Mouse (Mus musculus) forebrain, embryonic 12.5 days (tissue): Measurements from ENCODE around the gene Rasgef1b. TPM values are rescaled to one million over a fixed set of nuclear protein-coding genes. Genes with fewer than 3 reads are reported as not detected.

ENCODE experiments used
- ATAC-seq: fragments of 200-750 bp; cut with Nextera tagmentation; 2 replicates; pipeline ENCODE4 v1.8.0; 2017; ENCODE audit warnings: moderate TSS enrichment; ENCODE audit not compliant: low FRiP score
- H3K27ac ChIP-seq: fragments of 300-500 bp; sonication (generic); 2 replicates; pipeline ENCODE4 v1.5.1; 2016; ENCODE audit warnings: mild to moderate bottlenecking
- H3K27me3 ChIP-seq: fragments of 300-500 bp; sonication (generic); 2 replicates; pipeline ENCODE4 v1.6.1; 2016; ENCODE audit warnings: mild to moderate bottlenecking
- H3K36me3 ChIP-seq: fragments of 300-500 bp; sonication (generic); replicated peaks from 2 replicates; pipeline ENCODE4 v1.6.1; 2016; ENCODE audit warnings: mild to moderate bottlenecking
- H3K4me1 ChIP-seq: fragments of 300-500 bp; sonication (generic); 2 replicates; pipeline ENCODE4 v1.6.1; 2016
- H3K4me2 ChIP-seq: fragments of 300-500 bp; sonication (generic); 2 replicates; pipeline ENCODE4 v1.6.1; 2016; ENCODE audit warnings: mild to moderate bottlenecking, moderate library complexity
- H3K4me3 ChIP-seq: fragments of 300-500 bp; sonication (generic); replicated peaks from 2 replicates; pipeline ENCODE4 v1.5.1; 2016; ENCODE audit warnings: mild to moderate bottlenecking
- H3K9ac ChIP-seq: fragments of 300-500 bp; sonication (generic); 2 replicates; pipeline ENCODE4 v1.6.1; 2016; ENCODE audit warnings: mild to moderate bottlenecking
- H3K9me3 ChIP-seq: fragments of 300-500 bp; sonication (generic); 2 replicates; pipeline ENCODE4 v1.6.1; 2016
- WGBS: fragments of 180-500 bp; shearing (Covaris S2); methylation state at CpG from one replicate; pipeline ENCODE4 v1.1.7; 2016; 5-methylcytosine and 5-hydroxymethylcytosine counted together
- polyA plus RNA-seq: library from polyadenylated mRNA; unstranded; fragments of >200 nt; fragmentation: Nextera tagmentation; extraction: Ambion mirVana; gene quantifications from 2 replicates; pipeline ENCODE4 v1.2.1, GENCODE M21; 2016

The Rasgef1b gene
- polyA plus RNA-seq, 1 experiment from 2014 or later: 36.6 TPM

GRCm38 (mm10) chr5:99519556-99519955 lies 209.3 kb downstream of the Rasgef1b start:
- no peaks in the 10 kb centered on the region for H3K36me3 ChIP-seq
- H3K4me3 ChIP-seq: no peak overlapping the region
- H3K9me3 ChIP-seq: no peaks in the 10 kb centered on the region
- H3K27ac ChIP-seq: no peak overlapping the region
- WGBS: 70% methylated on average over 2 of the region's 2 CpGs
- peaks cover 21% of the 10 kb centered on the region for H3K4me1 ChIP-seq
- no peak for ATAC-seq
- H3K9ac ChIP-seq: no peak overlapping the region
- H3K4me2 ChIP-seq: no peak overlapping the region
- H3K27me3 ChIP-seq: peaks cover 3% of the 10 kb centered on the region; the same call in 1 of the 2 replicates

GRCm38 (mm10) chr5:99519023-99519422 lies 209.8 kb downstream of the Rasgef1b start:
- peaks cover 21% of the 10 kb centered on the region for H3K4me1 ChIP-seq
- H3K4me2 ChIP-seq: no peak overlapping the region
- no peak overlapping the region for H3K4me3 ChIP-seq
- no peaks in the 10 kb centered on the region for H3K9me3 ChIP-seq
- H3K9ac ChIP-seq: no peak overlapping the region
- H3K36me3 ChIP-seq: no peaks in the 10 kb centered on the region
- ATAC-seq: no peak
- no peak overlapping the region for H3K27ac ChIP-seq
- peaks cover 3% of the 10 kb centered on the region; the same call in 1 of the 2 replicates for H3K27me3 ChIP-seq
- WGBS: 69% methylated on average over 4 of the region's 4 CpGs

- 94% methylated on average over 5 of the region's 5 CpGs for WGBS
- H3K9ac ChIP-seq: no peak overlapping the region
- H3K4me1 ChIP-seq: peaks cover 22% of the 10 kb centered on the region
- no peaks in the 10 kb centered on the region for H3K36me3 ChIP-seq
- no peak overlapping the region for H3K4me3 ChIP-seq
- no peak for ATAC-seq
- H3K4me2 ChIP-seq: no peak overlapping the region
- peaks cover 3% of the 10 kb centered on the region; the same call in 1 of the 2 replicates for H3K27me3 ChIP-seq
- no peak overlapping the region for H3K27ac ChIP-seq
- H3K9me3 ChIP-seq: no peaks in the 10 kb centered on the region
These were observed 212.7 kb downstream of the Rasgef1b start for GRCm38 (mm10) chr5:99516207-99516606.

GRCm38 (mm10) chr5:99515764-99516163 lies 213.1 kb downstream of the Rasgef1b start:
- WGBS: 82% methylated on average over 4 of the region's 4 CpGs
- Histone ChIP-seq H3K4me2 (no peak overlapping the region), H3K4me3 (no peak overlapping the region), H3K9ac (no peak overlapping the region), H3K36me3 (no peaks in the 10 kb centered on the region), H3K9me3 (no peaks in the 10 kb centered on the region), H3K27me3 (peaks cover 3% of the 10 kb centered on the region; the same call in 1 of the 2 replicates), H3K27ac (no peak overlapping the region), H3K4me1 (peaks cover 25% of the 10 kb centered on the region)
- no peak for ATAC-seq

GRCm38 (mm10) chr5:99513209-99513880 lies 215.5 kb downstream of the Rasgef1b start:
- no peaks in the 10 kb centered on the region for H3K27me3 ChIP-seq
- no peak overlapping the region for H3K4me2 ChIP-seq
- no peaks in the 10 kb centered on the region for H3K36me3 ChIP-seq
- WGBS: 20% methylated on average over 9 of the region's 9 CpGs
- peaks cover 18% of the 10 kb centered on the region for H3K4me1 ChIP-seq
- no peaks in the 10 kb centered on the region for H3K9me3 ChIP-seq
- peak; percentile 61; the same call in 1 of the 2 replicates for ATAC-seq
- no peak overlapping the region for H3K4me3 ChIP-seq
- no peak overlapping the region for H3K27ac ChIP-seq
- no peak overlapping the region for H3K9ac ChIP-seq

GRCm38 (mm10) chr5:99511081-99511480 lies 217.8 kb downstream of the Rasgef1b start:
- no peak overlapping the region for H3K27ac ChIP-seq
- 34% methylated on average over 11 of the region's 11 CpGs for WGBS
- no peak for ATAC-seq
- H3K9me3 ChIP-seq: no peaks in the 10 kb centered on the region
- H3K4me3 ChIP-seq: no peak overlapping the region
- 0 out of 2 replicates have a peak, but pooled peaks cover 2% of the 10 kb centered on the region for H3K27me3 ChIP-seq
- no peak overlapping the region for H3K9ac ChIP-seq
- no peak overlapping the region for H3K4me2 ChIP-seq
- H3K36me3 ChIP-seq: no peaks in the 10 kb centered on the region
- peaks cover 20% of the 10 kb centered on the region for H3K4me1 ChIP-seq

GRCm38 (mm10) chr5:99506109-99506508 lies 222.8 kb downstream of the Rasgef1b start:
- Histone ChIP-seq H3K27ac (no peak overlapping the region), H3K9ac (no peak overlapping the region), H3K9me3 (no peaks in the 10 kb centered on the region), H3K4me1 (peaks cover 12% of the 10 kb centered on the region), H3K27me3 (0 out of 2 replicates have a peak, but pooled peaks cover 5% of the 10 kb centered on the region), H3K4me2 (no peak overlapping the region), H3K4me3 (no peak overlapping the region), H3K36me3 (no peaks in the 10 kb centered on the region)
- WGBS: 78% methylated on average over 7 of the region's 7 CpGs
- no peak for ATAC-seq

GRCm38 (mm10) chr5:99504349-99504830 lies 224.5 kb downstream of the Rasgef1b start:
- H3K9me3 ChIP-seq: no peaks in the 10 kb centered on the region
- no peak overlapping the region for H3K4me2 ChIP-seq
- ATAC-seq: peak; percentile 78
- peak overlapping the region; percentile 63 for H3K27ac ChIP-seq
- no peak overlapping the region for H3K9ac ChIP-seq
- H3K4me1 ChIP-seq: peaks cover 11% of the 10 kb centered on the region
- H3K36me3 ChIP-seq: no peaks in the 10 kb centered on the region
- H3K27me3 ChIP-seq: 0 out of 2 replicates have a peak, but pooled peaks cover 5% of the 10 kb centered on the region
- no peak overlapping the region for H3K4me3 ChIP-seq
- 41% methylated on average over 9 of the region's 9 CpGs for WGBS

GRCm38 (mm10) chr5:99502681-99503080 lies 226.2 kb downstream of the Rasgef1b start:
- no peak overlapping the region for H3K9ac ChIP-seq
- H3K4me2 ChIP-seq: no peak overlapping the region
- H3K4me3 ChIP-seq: no peak overlapping the region
- WGBS: 75% methylated on average over 9 of the region's 9 CpGs
- H3K27ac ChIP-seq: no peak overlapping the region
- H3K27me3 ChIP-seq: 0 out of 2 replicates have a peak, but pooled peaks cover 5% of the 10 kb centered on the region
- no peak for ATAC-seq
- no peaks in the 10 kb centered on the region for H3K9me3 ChIP-seq
- H3K36me3 ChIP-seq: no peaks in the 10 kb centered on the region
- peaks cover 12% of the 10 kb centered on the region for H3K4me1 ChIP-seq

- Histone ChIP-seq H3K4me2 (no peak overlapping the region), H3K27me3 (peaks cover 6% of the 10 kb centered on the region; the same call in 1 of the 2 replicates), H3K4me1 (peaks cover 26% of the 10 kb centered on the region), H3K27ac (no peak overlapping the region), H3K4me3 (no peak overlapping the region), H3K36me3 (no peaks in the 10 kb centered on the region), H3K9ac (no peak overlapping the region), H3K9me3 (no peaks in the 10 kb centered on the region)
- ATAC-seq: no peak
- WGBS: 93% methylated on average over 7 of the region's 7 CpGs
These were observed 229.3 kb downstream of the Rasgef1b start for GRCm38 (mm10) chr5:99499404-99500089.

GRCm38 (mm10) chr5:99497856-99498255 lies 231.0 kb downstream of the Rasgef1b start:
- Histone ChIP-seq H3K27ac (no peak overlapping the region), H3K4me3 (no peak overlapping the region), H3K4me1 (peaks cover 27% of the 10 kb centered on the region), H3K36me3 (no peaks in the 10 kb centered on the region), H3K4me2 (no peak overlapping the region), H3K9me3 (no peaks in the 10 kb centered on the region), H3K27me3 (peaks cover 9% of the 10 kb centered on the region; the same call in 1 of the 2 replicates), H3K9ac (no peak overlapping the region)
- no peak for ATAC-seq
- WGBS: 83% methylated on average over 11 of the region's 11 CpGs

GRCm38 (mm10) chr5:99496931-99497782 lies 231.7 kb downstream of the Rasgef1b start:
- Histone ChIP-seq H3K27ac (no peak overlapping the region), H3K4me1 (peaks cover 29% of the 10 kb centered on the region), H3K36me3 (no peaks in the 10 kb centered on the region), H3K27me3 (peaks cover 11% of the 10 kb centered on the region; the same call in 1 of the 2 replicates), H3K4me2 (no peak overlapping the region), H3K4me3 (no peak overlapping the region), H3K9me3 (no peaks in the 10 kb centered on the region), H3K9ac (no peak overlapping the region)
- ATAC-seq: no peak
- WGBS: 68% methylated on average over 9 of the region's 9 CpGs
